Mouse (Mus musculus): ENCODE measurements at regions not wholly inside any gene's neighbourhood (a gene's known extent, or its start where the extent isn't known, plus 50 kb on each side); places are given as distances from the start of the nearest gene placed in this dataset.

DNA sequence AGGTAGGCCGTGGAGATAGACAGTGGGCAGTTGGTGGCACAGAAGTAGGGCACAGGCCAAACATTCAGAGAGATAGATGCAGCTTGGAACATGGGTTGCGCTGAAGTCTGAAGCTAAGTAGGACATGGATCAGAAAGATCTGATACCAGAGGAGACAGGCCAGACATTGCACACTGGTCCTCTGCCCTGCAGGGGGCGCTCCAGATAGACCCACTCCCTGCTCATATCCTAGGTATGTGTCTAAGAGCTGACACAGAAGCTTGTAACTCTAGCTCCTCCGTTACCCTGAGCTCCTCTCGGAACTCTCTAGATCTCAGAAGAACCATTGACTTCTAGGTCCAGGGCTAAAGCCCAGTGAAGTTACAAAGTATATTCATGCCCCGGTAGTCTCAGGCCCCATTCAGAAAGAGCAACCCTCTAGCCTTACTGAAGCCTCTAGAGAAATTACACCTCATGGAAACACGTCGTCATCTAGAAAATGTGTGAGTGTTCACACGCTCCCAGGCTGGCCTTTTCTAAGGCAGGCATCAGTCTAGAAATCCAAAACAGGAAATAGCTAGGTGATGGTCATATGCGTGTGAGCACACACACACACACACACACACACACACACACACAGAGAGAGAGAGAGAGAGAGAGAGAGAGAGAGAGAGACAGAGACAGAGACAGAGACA, 87.8 kb upstream of the Tank start:
- Histone ChIP-seq H3K4me1 (0 out of 2 replicates have a peak, but pooled peaks cover 5% of the 10 kb centered on the region), H3K27ac (replicated peaks) (no peak overlapping the region), H3K9me3 (replicated peaks) (no peaks in the 10 kb centered on the region), H3K4me3 (no peak overlapping the region), H3K36me3 (no peaks in the 10 kb centered on the region), H3K27me3 (ENCODE audit: low read depth, poor library complexity, severe bottlenecking) (peaks cover 10% of the 10 kb centered on the region)
- 87% methylated on average over 10 of the region's 10 CpGs for WGBS
- no peak for DNase-seq (ENCODE audit: low spot score)

DNA sequence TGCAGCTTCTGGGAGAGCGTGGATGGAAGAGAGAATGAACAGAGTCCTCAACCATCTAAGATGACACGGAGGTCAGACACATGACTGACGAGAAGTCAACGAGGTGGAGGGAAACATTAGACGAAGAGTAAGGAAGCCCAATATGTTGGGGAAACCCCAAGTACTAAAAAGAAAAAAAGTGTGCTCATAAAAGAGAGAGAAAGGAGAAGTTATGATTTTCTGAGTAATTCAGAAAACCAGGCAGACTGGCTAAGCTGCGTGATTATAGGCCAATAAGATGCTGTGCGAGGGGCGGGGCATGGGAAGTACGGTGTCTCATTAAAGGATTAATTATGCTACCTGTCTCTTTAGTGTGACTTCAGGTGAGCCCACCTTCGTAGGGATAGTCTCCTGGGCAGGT, 88.6 kb upstream of the Tank start:
- Histone ChIP-seq H3K27ac (replicated peaks) (no peak overlapping the region), H3K36me3 (no peaks in the 10 kb centered on the region), H3K4me1 (0 out of 2 replicates have a peak, but pooled peaks cover 5% of the 10 kb centered on the region), H3K9me3 (replicated peaks) (no peaks in the 10 kb centered on the region), H3K4me3 (no peak overlapping the region), H3K27me3 (ENCODE audit: low read depth, poor library complexity, severe bottlenecking) (peaks cover 12% of the 10 kb centered on the region)
- DNase-seq (ENCODE audit: low spot score) = no peak
- 91% methylated on average over 10 of the region's 10 CpGs for WGBS

DNA sequence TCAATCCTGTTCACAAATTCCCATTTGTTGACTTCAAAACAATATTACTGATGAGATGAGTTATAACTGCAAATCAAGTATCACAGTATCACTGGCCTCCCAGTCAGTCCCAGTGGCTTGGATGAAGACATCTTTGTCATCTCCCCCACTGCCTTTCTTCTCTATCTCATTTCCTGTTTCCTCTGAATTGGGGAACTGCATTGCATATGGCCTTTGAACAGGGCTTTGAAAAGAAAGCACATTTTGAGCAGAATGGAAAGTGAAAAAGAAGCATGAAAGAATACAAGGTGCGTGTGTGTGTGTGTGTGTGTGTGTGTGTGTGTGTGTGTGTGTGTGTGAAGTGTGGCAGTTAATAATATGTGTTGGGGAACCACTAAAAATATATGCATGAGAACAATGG, 94.6 kb upstream of the Tank start:
- no peak for DNase-seq (ENCODE audit: low spot score)
- peaks cover 20% of the 10 kb centered on the region for H3K4me1 ChIP-seq
- H3K4me3 ChIP-seq = no peak overlapping the region
- H3K27me3 ChIP-seq (ENCODE audit: low read depth, poor library complexity, severe bottlenecking) = peaks cover 35% of the 10 kb centered on the region
- H3K9me3 ChIP-seq (replicated peaks) = no peaks in the 10 kb centered on the region
- no peaks in the 10 kb centered on the region for H3K36me3 ChIP-seq
- 69% methylated on average over 1 of the region's 1 CpGs for WGBS
- no peak overlapping the region for H3K27ac ChIP-seq (replicated peaks)

DNA sequence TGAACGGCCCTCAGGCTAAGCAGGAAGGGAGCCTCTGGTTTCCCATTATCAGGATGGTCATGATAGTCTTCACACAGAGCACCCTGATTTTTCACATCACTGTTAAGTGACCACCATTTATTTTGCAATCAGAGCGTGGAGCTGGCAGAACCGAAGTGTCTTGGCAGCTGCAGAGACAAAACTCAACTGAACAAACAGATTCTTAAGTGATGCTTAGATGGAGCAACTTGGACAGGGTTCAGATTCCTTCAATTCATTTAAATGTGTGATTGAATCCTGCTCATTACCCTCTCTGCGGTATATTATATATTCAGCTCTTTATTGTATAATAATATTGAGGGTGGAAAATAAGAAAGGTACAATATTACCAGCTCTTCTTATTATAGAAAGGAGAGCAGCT, 101.7 kb upstream of the Tank start:
- Histone ChIP-seq H3K27me3 (ENCODE audit: low read depth, poor library complexity, severe bottlenecking) (peaks cover 12% of the 10 kb centered on the region; the same call in 1 of the 2 replicates), H3K27ac (replicated peaks) (no peak overlapping the region), H3K4me1 (no peaks in the 10 kb centered on the region), H3K4me3 (no peak overlapping the region), H3K9me3 (replicated peaks) (no peaks in the 10 kb centered on the region), H3K36me3 (no peaks in the 10 kb centered on the region)
- no peak for DNase-seq (ENCODE audit: low spot score)
- 97% methylated on average over 4 of the region's 4 CpGs for WGBS

DNA sequence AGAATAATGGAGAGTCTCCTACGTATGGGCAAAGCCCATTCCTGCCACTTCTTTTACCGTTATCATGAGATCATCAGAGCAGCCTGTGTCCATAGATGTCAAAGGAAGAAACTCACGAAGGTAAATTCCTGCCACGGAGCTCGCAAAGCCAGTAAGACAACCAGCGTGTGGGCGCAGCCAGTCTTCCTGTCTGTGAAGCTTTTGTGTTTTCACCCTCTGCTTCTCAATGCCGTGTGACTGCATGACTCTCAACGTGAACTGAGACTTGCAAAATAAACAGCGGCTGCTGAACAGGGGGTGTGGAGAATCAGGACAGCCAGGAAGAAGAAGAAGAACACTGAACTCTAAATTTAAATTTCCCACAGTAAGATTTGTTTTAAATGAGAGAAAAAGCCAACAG, 103.8 kb upstream of the Tank start:
- WGBS = 69% methylated on average over 10 of the region's 10 CpGs

DNA sequence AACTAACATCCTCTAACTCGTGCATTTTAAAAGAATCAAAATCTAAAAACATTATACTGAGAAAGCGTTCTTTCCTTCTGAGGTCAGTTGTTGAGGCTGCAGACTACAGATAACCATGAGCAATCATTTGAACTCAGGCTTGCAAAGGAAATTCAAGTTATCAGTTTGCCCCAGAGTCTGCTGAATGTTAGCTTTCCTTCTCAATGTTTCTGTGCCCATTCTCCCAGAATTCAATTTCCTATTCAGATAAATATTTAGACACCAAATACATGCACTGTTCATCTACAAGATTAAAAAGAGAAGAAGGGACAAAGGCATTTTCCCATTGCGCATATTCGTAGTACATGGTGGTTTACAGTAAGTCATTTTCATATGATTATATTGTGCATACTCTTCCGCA, 107.9 kb upstream of the Tank start:
- no peaks in the 10 kb centered on the region for H3K27me3 ChIP-seq (ENCODE audit: low read depth, poor library complexity, severe bottlenecking)
- H3K27ac ChIP-seq (replicated peaks) = no peak overlapping the region
- H3K4me1 ChIP-seq = no peaks in the 10 kb centered on the region
- H3K36me3 ChIP-seq = no peaks in the 10 kb centered on the region
- WGBS = 94% methylated on average over 5 of the region's 5 CpGs
- no peaks in the 10 kb centered on the region for H3K9me3 ChIP-seq (replicated peaks)
- DNase-seq (ENCODE audit: low spot score) = no peak
- H3K4me3 ChIP-seq = no peak overlapping the region

More for the DNA sequence above, 103.8 kb upstream of the Tank start:
- DNase-seq (ENCODE audit: low spot score) = no peak
- Histone ChIP-seq H3K36me3 (no peaks in the 10 kb centered on the region), H3K27me3 (ENCODE audit: low read depth, poor library complexity, severe bottlenecking) (0 out of 2 replicates have a peak, but pooled peaks cover under 1% of the 10 kb centered on the region), H3K27ac (replicated peaks) (no peak overlapping the region), H3K4me3 (no peak overlapping the region), H3K4me1 (no peaks in the 10 kb centered on the region), H3K9me3 (replicated peaks) (no peaks in the 10 kb centered on the region)

DNA sequence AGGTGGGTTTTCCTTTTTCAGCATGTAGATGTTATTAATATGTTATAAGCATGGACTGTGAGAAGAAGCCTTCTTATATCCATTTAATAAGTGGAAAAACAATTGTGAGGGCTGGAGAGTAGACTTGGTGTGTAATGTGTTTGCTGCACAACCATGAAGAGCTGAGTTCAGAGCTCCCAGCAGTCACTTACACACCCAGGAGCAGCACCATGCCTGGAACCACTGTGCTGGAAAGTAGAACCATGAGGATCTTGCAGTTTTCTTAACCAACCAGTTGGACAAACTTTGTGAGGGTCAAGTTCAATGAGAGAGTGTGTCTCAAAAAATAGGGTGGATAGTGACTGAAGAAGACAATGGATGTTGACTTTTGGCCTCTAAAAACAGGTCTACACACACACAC, 108.3 kb upstream of the Tank start:
- no peak for DNase-seq (ENCODE audit: low spot score)
- H3K27me3 ChIP-seq (ENCODE audit: low read depth, poor library complexity, severe bottlenecking) = no peaks in the 10 kb centered on the region
- no peaks in the 10 kb centered on the region for H3K9me3 ChIP-seq (replicated peaks)
- H3K4me1 ChIP-seq = no peaks in the 10 kb centered on the region
- H3K4me3 ChIP-seq = no peak overlapping the region
- H3K36me3 ChIP-seq = no peaks in the 10 kb centered on the region
- no peak overlapping the region for H3K27ac ChIP-seq (replicated peaks)

DNA sequence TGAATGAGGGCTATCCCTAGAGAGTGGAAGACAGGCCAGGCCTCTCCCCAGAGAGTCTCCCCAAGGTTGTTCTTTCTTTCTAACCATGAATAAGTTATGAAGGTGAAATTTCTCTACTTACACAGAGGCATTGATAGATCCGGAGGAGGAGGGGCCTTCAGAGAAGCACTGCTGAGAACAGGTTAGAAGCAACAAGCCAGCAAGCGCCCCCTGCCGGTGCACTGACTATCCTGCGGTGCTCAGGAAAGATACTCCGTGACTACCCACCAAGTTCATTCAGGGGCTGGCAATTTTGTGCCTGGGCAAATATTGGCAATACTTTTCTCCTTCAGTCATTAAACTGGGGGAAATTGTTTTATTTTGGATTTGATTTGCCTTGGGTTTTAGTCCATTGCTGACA, 122.5 kb upstream of the Tank start:
- Histone ChIP-seq H3K36me3 (no peaks in the 10 kb centered on the region), H3K4me1 (peaks cover 14% of the 10 kb centered on the region), H3K27me3 (ENCODE audit: low read depth, poor library complexity, severe bottlenecking) (peaks cover 31% of the 10 kb centered on the region), H3K4me3 (no peak overlapping the region), H3K9me3 (replicated peaks) (no peaks in the 10 kb centered on the region), H3K27ac (replicated peaks) (no peak overlapping the region)
- 24% methylated on average over 5 of the region's 5 CpGs for whole genome bisulfite sequencing
- peak; percentile 55 for DNase-seq (ENCODE audit: low spot score)

DNA sequence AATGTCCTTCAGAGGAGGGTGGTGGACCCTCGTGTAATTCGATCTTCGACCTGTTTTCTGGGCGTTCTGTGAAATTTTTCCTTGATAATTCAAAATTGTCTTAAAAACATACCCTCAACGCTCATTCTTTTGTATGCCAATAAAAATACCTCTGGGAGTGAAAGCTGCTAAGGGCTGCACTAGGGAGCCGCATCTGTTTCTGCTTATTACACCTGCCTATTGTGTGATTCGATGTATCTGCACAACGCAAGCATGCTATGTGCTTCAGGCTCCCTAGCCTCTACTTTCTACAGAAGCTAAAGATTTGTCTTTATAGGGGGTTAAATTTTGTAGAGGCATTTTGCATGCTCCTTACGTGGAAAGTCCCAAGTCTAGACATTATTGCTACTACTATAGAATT, 123.7 kb upstream of the Tank start:
- Histone ChIP-seq H3K4me1 (peaks cover 9% of the 10 kb centered on the region), H3K27ac (replicated peaks) (no peak overlapping the region), H3K27me3 (ENCODE audit: low read depth, poor library complexity, severe bottlenecking) (peaks cover 31% of the 10 kb centered on the region), H3K36me3 (no peaks in the 10 kb centered on the region), H3K4me3 (peak overlapping the region; percentile 44; the same call in 1 of the 2 replicates), H3K9me3 (replicated peaks) (no peaks in the 10 kb centered on the region)
- WGBS = 37% methylated on average over 9 of the region's 9 CpGs
- DNase-seq (ENCODE audit: low spot score) = no peak

DNA sequence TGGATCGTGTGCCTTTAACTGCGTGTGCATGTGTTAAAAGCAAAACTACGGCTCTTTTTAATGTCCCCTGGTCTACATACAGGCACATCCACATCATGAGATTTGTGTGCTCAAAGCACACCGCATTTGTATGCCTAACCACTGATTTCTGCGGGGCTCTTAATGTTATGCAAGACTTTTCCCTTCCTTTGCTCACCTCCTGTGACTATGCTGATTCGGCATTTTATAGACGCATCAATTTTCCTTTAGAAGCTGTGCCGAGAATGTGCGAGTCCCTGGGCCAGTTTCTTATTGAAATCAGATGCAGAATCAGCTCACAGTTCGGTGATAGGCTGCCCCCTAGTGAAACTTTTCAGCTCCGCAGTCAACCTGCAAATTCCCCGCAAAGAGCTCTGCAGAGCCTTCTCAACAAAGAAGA, 124.1 kb upstream of the Tank start:
- H3K27ac ChIP-seq (replicated peaks) = no peak overlapping the region
- 11% methylated on average over 12 of the region's 12 CpGs for WGBS
- peak overlapping the region; percentile 44 for H3K4me3 ChIP-seq
- peaks cover 9% of the 10 kb centered on the region for H3K4me1 ChIP-seq
- no peaks in the 10 kb centered on the region for H3K9me3 ChIP-seq (replicated peaks)
- no peaks in the 10 kb centered on the region for H3K36me3 ChIP-seq
- peak; percentile 83 for DNase-seq (ENCODE audit: low spot score)
- H3K27me3 ChIP-seq (ENCODE audit: low read depth, poor library complexity, severe bottlenecking) = peaks cover 31% of the 10 kb centered on the region

DNA sequence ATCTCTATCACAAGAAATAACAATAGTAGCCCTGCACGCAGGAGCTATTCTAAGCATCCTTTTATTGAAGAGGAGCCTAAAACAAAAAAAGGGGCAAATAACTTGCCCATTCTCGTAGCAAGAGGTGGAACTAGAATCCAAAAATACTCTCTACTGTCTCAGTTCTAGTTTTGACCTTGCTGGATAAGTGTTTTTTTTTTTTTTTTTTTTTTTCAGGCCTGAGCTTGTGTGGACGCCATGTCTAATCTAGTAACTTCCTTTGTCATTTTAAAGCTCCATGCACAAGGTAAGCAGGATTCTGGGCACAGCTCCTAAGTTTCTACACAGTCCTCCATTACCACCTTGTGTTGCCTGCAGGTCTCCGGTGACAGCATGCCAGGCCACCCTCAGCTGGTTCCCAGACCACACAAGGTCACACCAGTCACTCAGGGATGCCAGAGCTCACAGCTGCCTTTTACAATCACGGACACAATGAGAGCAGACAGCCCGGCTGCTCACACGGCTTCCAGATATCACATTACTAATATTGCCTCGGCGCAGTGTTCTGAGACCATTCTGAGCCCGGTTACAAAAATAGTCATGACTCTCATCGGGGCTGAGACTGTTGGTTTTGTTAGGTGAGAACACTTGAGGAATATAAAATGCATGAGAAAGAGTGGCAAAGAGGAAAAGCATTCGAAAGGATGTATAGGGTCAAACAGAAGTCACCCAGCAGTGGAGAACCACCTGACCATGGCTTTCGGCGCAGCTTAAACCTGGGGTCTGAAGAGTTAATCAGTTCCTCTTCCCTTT, 124.7 kb upstream of the Tank start:
- no peaks in the 10 kb centered on the region for H3K36me3 ChIP-seq
- peaks cover 31% of the 10 kb centered on the region for H3K27me3 ChIP-seq (ENCODE audit: low read depth, poor library complexity, severe bottlenecking)
- H3K4me3 ChIP-seq = peak overlapping the region; percentile 44
- H3K27ac ChIP-seq (replicated peaks) = no peak overlapping the region
- no peaks in the 10 kb centered on the region for H3K9me3 ChIP-seq (replicated peaks)
- peaks cover 9% of the 10 kb centered on the region for H3K4me1 ChIP-seq
- 60% methylated on average over 14 of the region's 14 CpGs for WGBS
- peak; percentile 39 for DNase-seq (ENCODE audit: low spot score)

DNA sequence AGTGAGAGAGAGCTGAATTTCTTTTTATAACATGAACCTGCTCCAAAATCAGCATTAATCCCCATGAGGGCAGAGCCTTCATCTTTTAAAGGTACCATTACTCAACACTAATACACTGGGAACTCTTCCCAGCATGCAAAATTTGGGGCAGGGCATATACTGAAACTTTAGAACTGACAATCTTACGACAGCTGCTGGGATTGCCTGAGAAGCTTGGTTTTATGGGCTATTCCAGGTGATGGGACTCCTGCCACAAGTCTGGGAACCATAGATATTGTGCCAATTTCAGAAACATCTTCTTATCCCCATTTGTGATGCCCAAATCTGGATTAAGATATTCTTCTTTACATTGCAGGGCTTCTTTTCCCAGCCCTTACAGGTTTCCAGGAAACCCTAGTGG, 125.8 kb upstream of the Tank start:
- Histone ChIP-seq H3K27ac (replicated peaks) (no peak overlapping the region), H3K36me3 (no peaks in the 10 kb centered on the region), H3K27me3 (ENCODE audit: low read depth, poor library complexity, severe bottlenecking) (peaks cover 31% of the 10 kb centered on the region), H3K4me1 (peaks cover 9% of the 10 kb centered on the region), H3K4me3 (no peak overlapping the region), H3K9me3 (replicated peaks) (no peaks in the 10 kb centered on the region)
- 88% methylated on average over 1 of the region's 1 CpGs for WGBS
- no peak for DNase-seq (ENCODE audit: low spot score)

DNA sequence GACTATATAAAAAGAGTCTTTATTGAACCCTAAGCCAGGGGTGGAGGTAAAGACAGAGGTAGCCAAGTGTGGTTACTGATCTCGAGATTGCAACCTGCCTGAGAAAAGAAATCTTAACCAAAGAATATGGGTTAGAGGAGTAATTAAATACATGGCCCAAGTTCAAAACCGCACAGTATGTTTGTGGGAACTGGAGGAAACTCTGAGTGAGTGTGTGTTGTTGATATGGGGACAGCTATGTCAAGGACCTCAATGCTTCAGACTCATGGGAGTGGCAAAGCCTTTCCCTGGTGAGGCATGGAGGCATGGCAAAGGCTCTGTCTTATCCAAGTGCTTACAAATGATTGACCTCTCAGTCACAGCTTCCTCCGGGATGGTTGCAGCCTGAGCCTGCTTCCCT, 127.7 kb upstream of the Tank start:
- H3K9me3 ChIP-seq (replicated peaks) = no peaks in the 10 kb centered on the region
- WGBS = 88% methylated on average over 3 of the region's 3 CpGs

More for the DNA sequence above, 127.7 kb upstream of the Tank start:
- no peak overlapping the region for H3K27ac ChIP-seq (replicated peaks)
- H3K4me1 ChIP-seq = peaks cover 9% of the 10 kb centered on the region
- no peak overlapping the region for H3K4me3 ChIP-seq
- no peak for DNase-seq (ENCODE audit: low spot score)
- H3K36me3 ChIP-seq = no peaks in the 10 kb centered on the region
- peaks cover 29% of the 10 kb centered on the region for H3K27me3 ChIP-seq (ENCODE audit: low read depth, poor library complexity, severe bottlenecking)
